Mouse (Mus musculus) activated CD4-positive, CD25-positive, alpha-beta regulatory T cell, adult 4 months (primary cell): Measurements from ENCODE around the gene S100a3. TPM values are rescaled to one million over a fixed set of nuclear protein-coding genes. Genes with fewer than 3 reads are reported as not detected.
A peak's percentile ranks its signal among the peaks of the same experiment; 100 is the strongest.

Source experiments
- ATAC-seq: one replicate; pipeline ENCODE4 v1.8.0; 2017
- polyA plus RNA-seq, 2 experiments: library from polyadenylated mRNA; unstranded; fragments of 100-300 nt; shearing (Covaris generic); gene quantifications; one replicate each; pipeline ENCODE4 v1.2.1; 2017

Gene S100a3
- polyA plus RNA-seq, 2 experiments from 2014 or later, result 2.6 to 3.2 TPM

- ATAC-seq, result no peak
Measured at GRCm38 (mm10) chr3:90604416-90604815, 44.0 kb downstream of the S100a3 start.

GRCm38 (mm10) chr3:90605049-90605448 is 44.7 kb downstream of the S100a3 start:
- ATAC-seq, result peak; percentile 50

GRCm38 (mm10) chr3:90605736-90606135 is 45.4 kb downstream of the S100a3 start:
- no peak for ATAC-seq

- ATAC-seq, result no peak
Measured at GRCm38 (mm10) chr3:90606185-90606584, 45.8 kb downstream of the S100a3 start.

- ATAC-seq, result no peak
Measured at GRCm38 (mm10) chr3:90607361-90607760, 47.0 kb downstream of the S100a3 start.

GRCm38 (mm10) chr3:90608223-90608622 is 47.8 kb downstream of the S100a3 start, which contains the start of gene S100a5:
TSS of gene S100a5 (plus strand) at chr3:90608523.
- ATAC-seq, result no peak

GRCm38 (mm10) chr3:90609102-90609501 is 48.7 kb downstream of the S100a3 start:
- no peak for ATAC-seq

- no peak for ATAC-seq
Measured at GRCm38 (mm10) chr3:90611494-90611893, 51.1 kb downstream of the S100a3 start.

- ATAC-seq, result peak; percentile 21
Measured at GRCm38 (mm10) chr3:90612061-90612460, 51.7 kb downstream of the S100a3 start.

GRCm38 (mm10) chr3:90612728-90613291 is 52.4 kb downstream of the S100a3 start, which contains the start of gene S100a6:
TSS of gene S100a6 (plus strand) at chr3:90612882.
- peak; percentile 90 for ATAC-seq

- ATAC-seq, result no peak
Measured at GRCm38 (mm10) chr3:90613461-90614147, 53.2 kb downstream of the S100a3 start.

- ATAC-seq, result no peak
Measured at GRCm38 (mm10) chr3:90614148-90614530, 53.8 kb downstream of the S100a3 start.

- no peak for ATAC-seq
Measured at GRCm38 (mm10) chr3:90614611-90615251, 54.4 kb downstream of the S100a3 start.

GRCm38 (mm10) chr3:90615415-90615814 is 55.0 kb downstream of the S100a3 start:
- ATAC-seq, result peak; percentile 72

GRCm38 (mm10) chr3:90615911-90616310 is 55.5 kb downstream of the S100a3 start:
- no peak for ATAC-seq

- ATAC-seq, result no peak
Measured at GRCm38 (mm10) chr3:90617586-90617985, 57.2 kb downstream of the S100a3 start.

- no peak for ATAC-seq
Measured at GRCm38 (mm10) chr3:90621552-90621951, 61.2 kb downstream of the S100a3 start.

GRCm38 (mm10) chr3:90623435-90624071 is 63.2 kb downstream of the S100a3 start:
- ATAC-seq, result peak; percentile 72

- ATAC-seq, result no peak
Measured at GRCm38 (mm10) chr3:90625496-90625895, 65.1 kb downstream of the S100a3 start.

- ATAC-seq, result no peak
Measured at GRCm38 (mm10) chr3:90626266-90627021, 66.1 kb downstream of the S100a3 start.

- no peak for ATAC-seq
Measured at GRCm38 (mm10) chr3:90627366-90627765, 67.0 kb downstream of the S100a3 start.

GRCm38 (mm10) chr3:90627807-90628206 is 67.4 kb downstream of the S100a3 start:
- no peak for ATAC-seq

- ATAC-seq, result no peak
Measured at GRCm38 (mm10) chr3:90629298-90629697, 68.9 kb downstream of the S100a3 start.
